Mouse (Mus musculus): ENCODE measurements at regions not wholly inside any gene's neighbourhood (a gene's known extent, or its start where the extent isn't known, plus 50 kb on each side); places are given as distances from the start of the nearest gene placed in this dataset.

GRCm38 (mm10) chr4:124189352-124189992, 271.6 kb upstream of the 4930535I16Rik start:
- peak; percentile 9 to 31 for DNase-seq (ENCODE audit: inconsistent age in 2 of 2, low spot score in 1 of 2)

DNA sequence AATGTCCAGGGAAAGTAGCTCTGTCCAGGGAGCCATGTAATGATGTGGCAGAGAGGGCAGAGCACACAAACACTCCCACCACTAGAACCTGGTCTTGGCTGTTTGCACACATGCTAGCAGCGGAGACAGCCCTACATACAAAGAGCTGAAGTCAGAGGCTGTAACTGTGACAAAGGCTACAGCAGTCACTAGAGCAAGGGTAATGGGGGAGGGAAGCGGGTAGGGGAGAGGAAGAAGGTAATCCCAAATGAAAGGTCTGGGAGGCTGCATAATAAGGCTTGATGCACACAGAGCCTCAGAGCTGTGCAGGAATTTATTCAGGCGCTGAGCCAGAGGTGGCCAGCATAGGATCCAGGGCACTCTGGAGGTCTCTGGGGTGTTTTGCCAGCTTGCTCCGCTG, 269.3 kb upstream of the 4930535I16Rik start:
- DNase-seq (ENCODE audit: inconsistent age in 2 of 2, low spot score in 1 of 2): no peak

DNA sequence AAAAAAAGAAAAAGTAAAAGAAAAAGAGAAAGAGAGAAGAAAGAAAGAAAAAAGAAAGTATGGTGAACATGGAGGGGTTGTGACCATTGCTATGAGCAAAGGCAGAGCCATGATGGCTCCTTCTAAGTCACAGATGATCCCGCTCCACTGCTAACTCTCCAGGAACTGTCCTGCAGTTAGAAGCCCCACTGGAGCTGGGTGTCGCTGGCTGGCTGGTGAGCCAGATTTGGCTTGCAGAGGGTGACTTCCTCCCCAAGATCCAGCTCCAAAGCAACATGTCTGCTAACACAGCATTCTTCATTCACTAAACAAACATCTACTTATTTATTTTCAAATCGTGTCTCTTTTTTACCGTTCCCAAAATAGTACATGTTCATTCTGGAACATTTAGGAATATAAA, 263.5 kb upstream of the 4930535I16Rik start:
- DNase-seq (ENCODE audit: inconsistent age in 2 of 2, low spot score in 1 of 2): no peak

- no peak for DNase-seq (ENCODE audit: inconsistent age in 2 of 2, low spot score in 1 of 2)
These were observed 260.7 kb upstream of the 4930535I16Rik start for GRCm38 (mm10) chr4:124178401-124179018.

DNA sequence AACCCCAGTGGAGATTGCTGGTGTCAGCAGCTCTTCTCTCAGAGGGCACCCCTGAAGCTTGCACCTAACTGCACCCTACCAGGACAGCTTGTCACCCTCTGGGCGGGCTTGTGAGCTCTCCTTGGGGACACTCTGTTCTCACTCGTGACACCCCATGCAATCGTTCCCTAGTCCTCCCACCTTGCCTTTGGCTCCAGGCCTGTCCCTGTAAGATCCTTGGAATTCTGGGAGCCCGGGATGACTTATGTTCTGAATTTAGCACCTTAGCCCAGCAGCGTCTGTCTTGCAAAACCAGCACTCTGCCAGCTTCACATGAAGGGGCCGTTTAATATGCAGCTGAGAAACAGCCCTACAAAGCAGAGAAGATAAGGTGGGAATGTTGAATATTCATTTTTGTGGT, 257.7 kb upstream of the 4930535I16Rik start:
- no peak for DNase-seq (ENCODE audit: inconsistent age in 2 of 2, low spot score in 1 of 2)

DNA sequence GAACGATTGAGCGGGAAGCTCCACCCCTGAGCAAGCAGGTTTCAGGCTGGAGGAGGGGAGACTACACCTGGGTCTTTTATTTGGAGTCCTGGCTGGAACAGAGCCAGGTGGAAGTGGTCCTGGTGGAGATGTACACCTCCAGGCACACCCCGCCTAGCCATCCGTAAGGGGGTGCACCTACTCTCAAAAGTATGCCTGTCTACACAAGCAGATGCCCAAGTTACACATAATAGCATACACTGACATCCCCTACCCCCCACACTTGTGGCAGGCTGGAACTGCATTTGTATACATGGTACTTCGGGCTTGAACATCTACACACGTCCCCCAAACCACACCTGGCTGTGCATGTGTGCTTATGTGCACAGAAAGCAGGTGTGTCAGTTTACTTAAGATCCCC, 236.8 kb upstream of the 4930535I16Rik start:
- no peak for DNase-seq (ENCODE audit: inconsistent age in 2 of 2, low spot score in 1 of 2)

GRCm38 (mm10) chr4:124149771-124150451, 232.1 kb upstream of the 4930535I16Rik start:
- DNase-seq (ENCODE audit: inconsistent age in 2 of 2, low spot score in 1 of 2): no peak

- DNase-seq (ENCODE audit: inconsistent age in 2 of 2, low spot score in 1 of 2): no peak
These were observed 231.2 kb upstream of the 4930535I16Rik start for GRCm38 (mm10) chr4:124149037-124149436.

DNA sequence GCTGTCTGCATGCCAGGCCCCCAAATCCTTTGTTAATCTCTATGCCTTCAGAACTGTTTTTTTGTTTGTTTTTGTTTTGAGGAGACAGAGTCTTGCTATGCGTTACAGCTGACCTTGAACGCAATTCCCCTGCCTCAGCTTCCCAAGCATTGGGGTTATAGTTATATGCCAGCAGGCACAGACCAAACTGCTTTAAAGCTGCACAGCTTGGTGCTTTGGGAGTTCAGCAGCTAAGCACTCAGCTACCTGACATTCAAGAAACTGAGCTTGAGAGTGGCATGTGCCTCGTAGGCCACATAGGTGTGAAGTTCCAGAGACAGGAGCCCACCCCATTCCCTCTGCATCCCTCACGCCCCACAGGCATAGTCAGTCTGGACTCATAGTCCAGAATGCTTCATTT, 229.5 kb upstream of the 4930535I16Rik start:
- no peak for DNase-seq (ENCODE audit: inconsistent age in 2 of 2, low spot score in 1 of 2)

DNA sequence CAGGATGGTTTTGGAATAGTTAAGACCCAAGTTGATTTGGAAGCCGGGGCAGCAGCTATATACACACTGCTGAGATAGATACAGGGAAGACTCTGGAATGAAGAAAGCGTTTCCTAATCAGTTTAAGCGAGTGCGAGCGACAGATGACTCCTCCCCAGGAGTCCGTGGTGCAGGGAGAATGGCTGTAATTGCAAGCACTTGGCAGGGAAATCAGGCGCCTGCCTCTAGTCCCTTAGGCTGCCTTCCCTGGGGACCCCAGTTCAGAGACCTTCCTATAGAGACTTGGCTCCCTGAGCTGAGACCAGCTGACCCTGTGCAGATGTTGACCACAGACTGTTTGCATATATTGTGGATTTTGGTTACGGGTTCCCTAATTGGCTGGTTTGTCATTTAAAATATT, 228.3 kb upstream of the 4930535I16Rik start:
- no peak for DNase-seq (ENCODE audit: inconsistent age in 2 of 2, low spot score in 1 of 2)

- DNase-seq (ENCODE audit: inconsistent age in 2 of 2, low spot score in 1 of 2): no peak
These were observed 225.8 kb upstream of the 4930535I16Rik start for GRCm38 (mm10) chr4:124143630-124144029.

DNA sequence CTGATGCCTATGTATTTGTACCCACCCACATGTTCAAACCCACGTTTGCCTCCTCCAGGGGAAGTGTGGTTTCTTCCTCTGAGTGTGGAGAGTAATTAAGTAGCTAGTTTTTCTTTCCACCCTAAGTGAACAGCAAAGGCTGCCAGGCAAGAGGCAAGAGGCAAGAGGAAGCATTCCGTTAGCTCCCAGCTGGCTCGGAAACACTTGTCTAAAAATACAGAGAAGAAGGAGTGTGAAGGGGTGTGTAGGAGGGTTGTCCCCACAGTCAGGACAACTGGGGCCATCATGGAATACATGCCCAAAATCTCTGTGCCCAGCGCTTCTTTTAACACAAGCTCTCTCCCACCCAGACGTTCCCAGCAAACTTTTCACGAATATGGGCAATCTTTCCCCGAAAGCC, 225.4 kb upstream of the 4930535I16Rik start:
- DNase-seq (ENCODE audit: inconsistent age in 2 of 2, low spot score in 1 of 2): no peak

DNA sequence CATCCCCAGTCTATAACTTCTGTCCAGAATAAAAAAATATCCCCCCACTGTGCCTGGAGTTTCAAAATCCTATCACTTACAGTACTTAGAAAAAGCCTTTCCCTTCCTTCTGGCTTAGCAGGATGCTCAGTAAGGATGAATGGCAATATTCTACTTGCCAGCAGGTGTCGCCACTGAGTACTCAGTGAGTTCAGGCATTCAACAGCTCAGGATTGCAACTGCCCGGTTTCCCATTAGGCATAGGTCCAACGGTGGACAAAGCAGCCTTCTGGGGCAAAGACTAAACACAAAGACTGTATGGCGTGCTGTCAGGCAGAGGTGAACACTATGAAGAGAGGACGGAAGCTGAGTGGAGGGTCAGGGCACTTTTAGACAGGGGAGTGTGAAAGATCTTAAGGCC, 224.3 kb upstream of the 4930535I16Rik start:
- peak; percentile 69 to 93 for DNase-seq (ENCODE audit: inconsistent age in 2 of 2, low spot score in 1 of 2)

GRCm38 (mm10) chr4:124135165-124135470, 217.3 kb upstream of the 4930535I16Rik start:
- peak; percentile 37 to 68 for DNase-seq (ENCODE audit: inconsistent age in 2 of 2, low spot score in 1 of 2)

DNA sequence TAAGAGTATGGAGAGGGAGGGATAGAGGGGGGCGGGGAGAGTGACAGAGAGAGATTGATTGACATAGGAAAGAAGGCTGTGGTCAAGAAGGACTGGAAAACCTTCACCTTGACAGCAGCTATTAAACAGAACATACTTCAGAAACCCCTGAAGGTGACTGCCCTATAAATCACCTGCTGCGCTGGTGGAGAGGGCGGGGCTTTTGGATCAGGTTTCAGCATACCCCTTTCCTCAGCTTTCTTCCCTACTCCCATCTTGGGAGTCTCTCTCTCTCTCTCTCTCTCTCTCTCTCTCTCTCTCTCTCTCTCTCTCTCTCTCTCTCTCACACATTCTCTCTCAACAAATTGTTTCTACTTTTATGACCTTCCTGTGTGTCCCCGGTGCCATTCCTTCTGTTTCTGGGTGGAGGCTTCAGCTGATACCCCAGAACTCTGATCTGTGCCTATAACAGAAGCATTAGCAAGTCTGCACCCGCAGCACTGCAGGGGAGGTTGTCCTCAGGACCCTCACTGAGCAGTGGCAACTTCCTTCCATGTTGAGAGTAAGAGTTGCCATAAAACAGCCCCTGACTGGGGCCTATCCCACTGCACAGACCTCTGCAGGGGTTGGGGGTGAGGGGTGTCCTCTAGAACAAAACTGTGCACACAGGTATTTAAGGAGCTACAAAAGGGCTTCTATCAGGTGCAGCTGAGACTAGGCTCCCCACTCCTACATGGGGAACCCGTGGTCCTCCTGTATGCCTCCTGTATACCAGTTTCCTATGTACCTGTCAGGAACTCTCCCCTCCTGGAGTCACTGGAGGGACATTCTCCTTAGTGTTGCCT, 216.7 kb upstream of the 4930535I16Rik start:
- DNase-seq (ENCODE audit: inconsistent age in 2 of 2, low spot score in 1 of 2): peak in 1 of 2 experiments; percentile 25

- DNase-seq (ENCODE audit: inconsistent age in 2 of 2, low spot score in 1 of 2): no peak
These were observed 213.1 kb upstream of the 4930535I16Rik start for GRCm38 (mm10) chr4:124130946-124131345.

GRCm38 (mm10) chr4:124126258-124126657, 208.4 kb upstream of the 4930535I16Rik start:
- no peak for DNase-seq (ENCODE audit: inconsistent age in 2 of 2, low spot score in 1 of 2)

DNA sequence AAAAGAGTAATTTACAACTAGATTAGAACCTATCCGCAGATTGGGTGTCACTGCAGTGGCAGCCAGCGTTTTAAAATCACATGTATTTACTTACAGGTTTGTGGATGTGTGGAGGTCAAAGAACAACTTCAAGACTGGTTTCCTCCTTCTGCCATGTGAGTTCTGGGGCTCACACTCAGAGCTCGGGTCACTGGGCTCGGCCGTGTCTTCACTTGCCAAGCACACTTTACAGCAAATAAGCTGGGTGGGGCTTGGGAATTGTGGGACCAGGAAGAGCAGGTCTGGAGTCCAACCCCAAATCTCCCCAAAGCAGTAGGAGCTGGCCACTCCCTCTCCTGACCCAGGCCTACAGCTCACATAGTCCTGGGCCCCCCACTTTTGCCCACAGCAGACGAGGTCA, 202.5 kb upstream of the 4930535I16Rik start:
- DNase-seq (ENCODE audit: inconsistent age in 2 of 2, low spot score in 1 of 2): no peak

- DNase-seq (ENCODE audit: inconsistent age in 2 of 2, low spot score in 1 of 2): no peak
These were observed 196.1 kb upstream of the 4930535I16Rik start for GRCm38 (mm10) chr4:124113856-124114345.

GRCm38 (mm10) chr4:124110705-124111104, 192.9 kb upstream of the 4930535I16Rik start:
- DNase-seq (ENCODE audit: inconsistent age in 2 of 2, low spot score in 1 of 2): peak in 1 of 2 experiments; percentile 39

DNA sequence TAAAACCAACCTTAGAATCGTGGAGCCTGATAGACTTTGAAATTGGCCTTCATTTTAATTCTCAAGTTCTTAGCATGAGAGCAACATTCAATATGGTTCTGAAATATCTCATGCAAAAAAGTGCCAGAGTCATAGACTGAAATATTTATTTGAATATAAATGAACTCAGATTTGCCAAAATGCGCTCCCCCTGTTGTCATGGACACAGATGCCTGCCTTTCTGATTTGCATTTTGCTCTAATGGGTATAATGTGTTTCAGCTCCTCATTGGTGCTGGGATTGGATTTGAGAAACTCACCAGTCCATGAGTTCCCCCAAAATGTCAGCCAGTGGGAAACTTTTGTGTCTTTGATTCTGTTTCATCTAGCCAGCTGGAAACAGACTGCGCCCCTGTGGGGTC, 191.5 kb upstream of the 4930535I16Rik start:
- no peak for DNase-seq (ENCODE audit: inconsistent age in 2 of 2, low spot score in 1 of 2)

All from adrenal gland, adult (tissue).